Mouse (Mus musculus): ENCODE measurements at regions not wholly inside any gene's neighbourhood (a gene's known extent, or its start where the extent isn't known, plus 50 kb on each side); places are given as distances from the start of the nearest gene placed in this dataset.
A peak's percentile ranks its signal among the peaks of the same experiment; 100 is the strongest.

GRCm38 (mm10) chr13:116619105-116619504, 309.6 kb upstream of the Isl1 start:
- no peak for DNase-seq

- no peak for DNase-seq
Observed at GRCm38 (mm10) chr13:116596346-116596745, 286.9 kb upstream of the Isl1 start.

- DNase-seq = no peak
Observed at GRCm38 (mm10) chr13:116595512-116595911, 286.0 kb upstream of the Isl1 start.

GRCm38 (mm10) chr13:116575958-116576335, 266.5 kb upstream of the Isl1 start:
- no peak for DNase-seq

- DNase-seq = no peak
Observed at GRCm38 (mm10) chr13:116575274-116575957, 265.9 kb upstream of the Isl1 start.

GRCm38 (mm10) chr13:116555053-116555452, 245.6 kb upstream of the Isl1 start:
- DNase-seq = no peak

- no peak for DNase-seq
Observed at GRCm38 (mm10) chr13:116535211-116535610, 225.7 kb upstream of the Isl1 start.

- no peak for DNase-seq
Observed at GRCm38 (mm10) chr13:116533163-116533562, 223.7 kb upstream of the Isl1 start.

- no peak for DNase-seq
Observed at GRCm38 (mm10) chr13:116528289-116528688, 218.8 kb upstream of the Isl1 start.

- DNase-seq = no peak
Observed at GRCm38 (mm10) chr13:116527037-116527436, 217.5 kb upstream of the Isl1 start.

GRCm38 (mm10) chr13:116523713-116524303, 214.3 kb upstream of the Isl1 start:
- DNase-seq = no peak

- DNase-seq = no peak
Observed at GRCm38 (mm10) chr13:116514640-116515311, 205.3 kb upstream of the Isl1 start.

- no peak for DNase-seq
Observed at GRCm38 (mm10) chr13:116514256-116514639, 204.8 kb upstream of the Isl1 start.

- no peak for DNase-seq
Observed at GRCm38 (mm10) chr13:116512398-116512797, 202.9 kb upstream of the Isl1 start.

GRCm38 (mm10) chr13:116508213-116508811, 198.8 kb upstream of the Isl1 start:
- DNase-seq = no peak

- no peak for DNase-seq
Observed at GRCm38 (mm10) chr13:116497659-116498414, 188.3 kb upstream of the Isl1 start.

- DNase-seq = no peak
Observed at GRCm38 (mm10) chr13:116495641-116496040, 186.2 kb upstream of the Isl1 start.

- DNase-seq = no peak
Observed at GRCm38 (mm10) chr13:116489420-116489819, 179.9 kb upstream of the Isl1 start.

GRCm38 (mm10) chr13:116474611-116475010, 165.1 kb upstream of the Isl1 start:
- DNase-seq = no peak

- peak; percentile 43 for DNase-seq
Observed at GRCm38 (mm10) chr13:116461757-116462156, 152.3 kb upstream of the Isl1 start.

- peak; percentile 7 for DNase-seq
Observed at GRCm38 (mm10) chr13:116443165-116443955, 133.9 kb upstream of the Isl1 start.

- no peak for DNase-seq
Observed at GRCm38 (mm10) chr13:116417768-116418167, 108.3 kb upstream of the Isl1 start.
